Mouse (Mus musculus) urinary bladder, postnatal 0 days (tissue): Measurements from ENCODE around the gene Grm2. TPM values are rescaled to one million over a fixed set of nuclear protein-coding genes. Genes with fewer than 3 reads are reported as not detected.

Source experiments
- polyA plus RNA-seq: library from polyadenylated mRNA; unstranded; fragments of >200 nt; fragmentation: Nextera tagmentation; extraction: Ambion mirVana; gene quantifications from 2 replicates; pipeline ENCODE4 v1.2.1, GENCODE M21; 2015

Grm2 gene
- polyA plus RNA-seq: not detected in 2 replicates

GRCm38 (mm10) chr9:106655884-106656720 is at the start of gene Grm2:
Gene Grm2 (minus strand): TSS chr9:106656082.

GRCm38 (mm10) chr9:106685249-106686101 is 29.6 kb upstream of the Grm2 start, which contains the start of gene Tex264:
Gene Tex264 (minus strand): TSS chr9:106685927.

GRCm38 (mm10) chr9:106626282-106626681 is 29.6 kb downstream of the Grm2 start, which contains the start of gene Iqcf6:
Gene Iqcf6 (plus strand): TSS chr9:106626582.

Other genes with a start within 250 kb of the Grm2 start
- 752 and 771 TPM in 2 replicates for gene Rpl29, start 226.6 kb downstream of the Grm2 start, polyA plus RNA-seq
- gene Acy1, start 217.8 kb downstream of the Grm2 start, polyA plus RNA-seq: 15.1 and 15.3 TPM in 2 replicates
- gene Abhd14b, start 208.6 kb downstream of the Grm2 start, polyA plus RNA-seq: 23.9 and 25.9 TPM in 2 replicates
- gene Abhd14a, start 208.4 kb downstream of the Grm2 start, polyA plus RNA-seq: 29.5 and 29.8 TPM in 2 replicates
- 20.7 and 21.1 TPM in 2 replicates for gene Pcbp4, start 202.8 kb downstream of the Grm2 start, polyA plus RNA-seq
- 0.39 and 0.44 TPM in 2 replicates for gene Gpr62, start 190.1 kb downstream of the Grm2 start, polyA plus RNA-seq
- 27.7 and 27.9 TPM in 2 replicates for gene Rrp9, start 180.1 kb downstream of the Grm2 start, polyA plus RNA-seq
- 35.8 and 36.1 TPM in 2 replicates for gene Parp3, start 179.1 kb downstream of the Grm2 start, polyA plus RNA-seq
- not detected in 2 replicates for gene Iqcf1, start 156.1 kb downstream of the Grm2 start, polyA plus RNA-seq
- not detected in 2 replicates for gene Iqcf5, start 141.5 kb downstream of the Grm2 start, polyA plus RNA-seq
- not detected in 2 replicates for gene Iqcf3, start 94.5 kb downstream of the Grm2 start, polyA plus RNA-seq
- not detected in 2 replicates for gene Iqcf4, start 85.1 kb downstream of the Grm2 start, polyA plus RNA-seq
- gene Iqcf6, start 29.5 kb downstream of the Grm2 start, polyA plus RNA-seq: not detected in 2 replicates
- 65.0 and 76.5 TPM in 2 replicates for gene Tex264, start 29.8 kb upstream of the Grm2 start, polyA plus RNA-seq
- 2.5 TPM in 2 replicates for gene Rad54l2, start 133.1 kb upstream of the Grm2 start, polyA plus RNA-seq
- 5.7 and 7.8 TPM in 2 replicates for gene Dcaf1, start 165.8 kb upstream of the Grm2 start, polyA plus RNA-seq
- gene Rbm15b, start 231.3 kb upstream of the Grm2 start, polyA plus RNA-seq: 3.2 and 4.3 TPM in 2 replicates
- 175 and 238 TPM in 2 replicates for gene Manf, start 235.9 kb upstream of the Grm2 start, polyA plus RNA-seq